Mouse (Mus musculus) G1E (cell line): ENCODE data around the gene Skp2.

ENCODE experiments used
- CTCF ChIP-seq: IDR thresholded peaks from 2 replicates; pipeline ENCODE4 v1.5.1; 2012; ENCODE audit warnings: low read depth, low read length, inconsistent platforms, mixed read lengths
- GATA1 ChIP-seq: IDR thresholded peaks from 2 replicates; pipeline ENCODE4 v1.6.1; 2012; ENCODE audit warnings: borderline replicate concordance, low read length, inconsistent platforms, mixed read lengths
- GATA2 ChIP-seq: IDR thresholded peaks from 2 replicates; pipeline ENCODE4 v1.6.1; 2012; ENCODE audit warnings: low read depth, low read length, inconsistent platforms, borderline replicate concordance
- TAL1 ChIP-seq: conservative IDR thresholded peaks from 2 replicates; pipeline ENCODE4 v1.6.1; 2012; ENCODE audit warnings: low read depth, low read length, inconsistent platforms, mixed read lengths

DNA sequence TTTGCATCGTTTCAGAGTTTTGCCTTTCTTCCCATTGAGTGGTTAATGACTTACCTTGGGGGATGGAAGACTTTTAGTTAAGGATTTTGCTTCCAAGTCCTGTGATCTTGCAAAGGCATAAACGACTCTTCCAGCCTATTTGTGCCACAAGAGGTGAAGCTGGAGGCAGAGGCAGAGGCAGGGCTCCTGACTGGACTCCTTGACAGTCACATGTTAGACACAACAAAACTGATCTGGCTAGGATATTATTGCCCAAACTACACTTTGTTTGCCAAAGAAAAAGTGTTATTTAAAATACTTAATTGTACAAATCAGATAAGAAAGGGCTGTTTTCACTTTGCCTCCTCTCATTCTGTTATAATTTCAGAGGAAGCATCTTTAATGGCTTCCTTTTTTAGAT lies 81.1 kb downstream of the Skp2 start:
- TF ChIP-seq GATA1 (no peak), CTCF (no peak), GATA2 (no peak), TAL1 (no peak)
